Mouse (Mus musculus): ENCODE measurements at regions not wholly inside any gene's neighbourhood (a gene's known extent, or its start where the extent isn't known, plus 50 kb on each side); places are given as distances from the start of the nearest gene placed in this dataset.

GRCm38 (mm10) chr4:7574011-7574410 is 664.8 kb downstream of the Car8 start:
- TF ChIP-seq CTCF (IDR thresholded peaks at IDR 0.05; ENCODE audit: borderline replicate concordance, insufficient read depth, low read length) (no peak), POLR2A (IDR thresholded peaks at IDR 0.05; ENCODE audit: low read depth, low read length) (no peak)
